Mouse (Mus musculus) lung, postnatal 14 days (tissue): ENCODE measurements around the gene Nsun3.
"Not testable (repeated sequence)": the region's sequence is repeated elsewhere in the genome, so short reads cannot be mapped to it uniquely, and the experiment has no call there.

Experiments
- DNase-seq: peaks from one replicate; pipeline ENCODE4 v3.0.0; 2021

Gene Nsun3

DNA sequence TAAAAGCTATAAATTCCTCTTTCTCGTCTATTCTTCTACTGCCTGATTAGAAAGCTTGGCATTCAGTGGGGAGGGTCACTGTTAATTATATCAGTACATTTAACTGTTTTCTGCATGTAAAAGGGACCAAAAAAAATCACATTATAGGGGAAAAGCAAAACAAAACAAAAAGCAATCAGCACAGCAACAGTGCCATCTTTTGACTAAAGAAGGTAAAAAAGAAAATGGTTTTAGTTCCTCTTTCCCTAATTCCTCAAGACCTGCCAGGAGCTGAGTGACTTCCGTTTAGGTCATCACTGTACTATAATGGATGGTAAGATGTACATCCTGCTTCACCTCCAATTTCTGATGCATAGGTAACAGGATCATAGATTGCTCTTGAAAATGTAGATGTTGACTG lies 40.7 kb downstream of the Nsun3 start:
- DNase-seq: no peak

DNA sequence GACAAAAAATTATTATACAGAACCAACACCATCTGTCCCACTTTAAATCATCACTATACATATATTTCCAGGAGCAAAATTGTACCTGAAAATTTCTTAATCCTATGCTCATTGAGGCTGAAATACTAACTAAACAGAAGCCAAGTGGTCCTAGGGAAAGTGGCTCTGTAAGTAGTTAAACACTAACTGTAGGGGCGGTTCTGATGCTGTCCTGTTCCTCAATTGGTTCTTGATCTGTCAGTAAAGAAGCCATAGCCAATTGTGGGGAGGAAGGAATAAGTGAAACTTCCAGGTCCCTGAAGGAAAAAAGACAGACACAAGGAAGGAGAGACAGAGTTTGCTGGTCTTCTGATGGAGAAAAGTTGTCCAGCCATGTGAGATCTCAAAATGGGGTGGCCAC lies 52.3 kb downstream of the Nsun3 start:
- no peak for DNase-seq

DNA sequence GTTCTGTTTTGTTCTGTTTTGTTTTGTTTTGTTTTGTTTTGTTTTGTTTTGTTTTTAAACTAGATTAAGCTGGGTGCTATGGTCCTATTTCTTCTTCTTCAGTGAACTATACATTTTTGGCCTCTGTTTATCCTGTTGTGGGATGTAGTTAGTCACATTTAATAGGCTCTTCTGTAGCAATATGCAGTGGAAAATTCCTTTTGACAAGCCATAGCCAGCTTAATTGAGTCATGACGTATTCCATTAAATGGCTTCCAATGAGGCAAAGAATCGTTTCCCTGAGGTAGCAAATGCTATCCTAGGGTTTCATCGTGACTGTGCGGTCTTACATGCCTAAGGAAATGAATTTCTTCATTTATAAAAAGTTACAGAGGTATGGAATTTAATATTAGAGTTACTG lies 56.3 kb downstream of the Nsun3 start:
- no peak for DNase-seq

DNA sequence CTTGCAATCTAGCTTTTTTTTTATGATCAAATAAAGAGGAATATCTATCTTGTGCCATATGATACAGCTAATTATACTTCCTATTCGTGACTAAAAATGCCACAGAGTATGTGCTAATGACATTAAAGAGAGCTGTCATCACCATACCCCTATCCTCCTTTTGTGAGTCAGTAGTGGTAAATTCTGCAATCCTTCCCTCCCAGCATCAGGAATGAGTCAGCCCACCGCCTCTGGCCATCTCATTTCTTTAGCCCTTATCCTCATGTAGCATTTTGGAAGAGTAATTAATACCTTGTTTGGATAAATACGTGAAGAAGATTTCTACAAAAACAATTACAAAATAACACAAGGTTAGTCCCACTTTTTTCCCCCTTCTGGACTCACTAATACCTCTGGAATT lies 56.8 kb downstream of the Nsun3 start:
- DNase-seq: no peak

DNA sequence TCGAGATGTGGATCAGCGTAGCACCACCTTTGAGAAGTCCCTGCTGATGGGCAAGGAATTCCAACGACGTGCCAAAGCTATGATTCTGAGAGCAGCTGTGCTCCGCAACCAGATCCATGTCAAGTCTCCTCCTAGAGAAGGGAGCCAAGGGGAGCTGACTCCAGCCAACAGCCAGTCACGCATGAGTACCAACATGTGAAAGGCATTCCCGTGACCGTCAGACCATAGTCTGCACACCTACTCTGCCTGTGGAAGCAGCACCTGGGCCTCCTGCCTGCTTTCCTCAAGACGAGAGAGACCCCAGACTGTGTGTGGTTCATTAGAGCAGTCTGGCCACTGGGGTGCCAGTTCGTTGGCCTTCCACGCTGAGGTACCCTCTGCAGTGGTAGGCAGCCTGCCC lies 68.4 kb downstream of the Nsun3 start:
- DNase-seq: not testable (repeated sequence)

DNA sequence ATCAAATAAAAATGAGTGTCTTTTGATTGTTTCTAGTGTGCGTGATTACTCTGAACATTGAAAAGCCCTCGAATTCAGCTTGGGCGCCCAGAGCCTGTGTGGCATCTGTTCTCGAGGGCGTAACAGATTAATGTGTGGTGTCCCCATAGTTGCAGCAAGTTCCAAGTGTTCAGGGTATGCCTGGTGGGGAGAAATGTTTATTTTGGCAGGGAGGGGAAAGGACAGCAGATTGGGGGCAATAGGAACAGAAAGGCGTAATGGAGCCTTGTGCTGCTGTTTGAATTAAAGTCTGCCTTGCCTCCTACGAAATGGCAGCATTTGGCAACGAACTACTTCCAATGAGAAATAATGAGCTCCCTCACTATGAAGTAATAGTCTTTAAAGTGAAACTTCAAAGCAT lies 96.2 kb downstream of the Nsun3 start:
- DNase-seq: no peak

DNA sequence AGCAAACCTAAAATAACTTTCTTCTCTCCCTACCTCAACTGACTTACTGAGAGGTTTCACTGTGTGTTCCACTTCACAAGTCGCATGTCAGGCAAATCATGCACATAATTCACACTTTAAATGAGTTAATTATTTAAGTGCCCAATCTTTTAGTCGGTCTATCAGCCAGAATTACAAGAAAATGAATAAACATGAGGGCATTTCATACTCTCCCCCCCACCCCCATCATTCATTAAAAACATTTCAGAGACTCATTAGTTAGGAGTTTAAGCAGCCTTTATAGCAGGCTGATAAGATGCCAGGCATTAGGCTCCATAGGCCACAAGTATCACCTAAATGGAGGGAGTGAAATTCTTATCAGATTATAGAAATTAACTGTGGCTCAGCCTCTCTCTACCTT lies 100.5 kb downstream of the Nsun3 start:
- no peak for DNase-seq

DNA sequence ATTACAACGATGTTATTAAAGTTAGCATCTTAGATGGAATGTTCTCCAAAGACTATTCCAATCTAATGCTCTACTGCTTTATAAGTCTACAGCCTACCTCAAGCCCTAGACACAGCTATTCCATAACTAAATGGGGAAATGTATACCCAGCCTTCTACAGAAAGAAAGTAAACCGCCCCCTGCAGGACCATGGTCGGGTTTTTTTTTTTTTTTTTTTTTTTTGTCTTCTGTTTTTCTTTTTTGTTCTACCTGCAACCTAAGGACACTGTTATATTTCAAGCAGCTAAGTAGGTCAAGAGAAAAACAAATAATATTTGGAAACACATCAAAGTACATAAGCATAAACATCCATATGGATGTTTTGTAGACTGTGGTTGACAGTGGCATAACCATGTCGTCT lies 101.1 kb downstream of the Nsun3 start:
- no peak for DNase-seq
